Mouse (Mus musculus) stomach, postnatal 0 days (tissue): ENCODE measurements at regions not wholly inside any gene's neighbourhood (a gene's known extent, or its start where the extent isn't known, plus 50 kb on each side); places are given as distances from the start of the nearest gene placed in this dataset.

Experiments used
- CTCF ChIP-seq: IDR thresholded peaks from 2 replicates; pipeline ENCODE4 v1.5.1; 2016; ENCODE audit warnings: antibody characterized with exemption, low read depth, mild to moderate bottlenecking, moderate library complexity
- EP300 ChIP-seq: optimal IDR thresholded peaks from 2 replicates; pipeline ENCODE3; 2016; ENCODE audit warnings: antibody characterized with exemption

DNA sequence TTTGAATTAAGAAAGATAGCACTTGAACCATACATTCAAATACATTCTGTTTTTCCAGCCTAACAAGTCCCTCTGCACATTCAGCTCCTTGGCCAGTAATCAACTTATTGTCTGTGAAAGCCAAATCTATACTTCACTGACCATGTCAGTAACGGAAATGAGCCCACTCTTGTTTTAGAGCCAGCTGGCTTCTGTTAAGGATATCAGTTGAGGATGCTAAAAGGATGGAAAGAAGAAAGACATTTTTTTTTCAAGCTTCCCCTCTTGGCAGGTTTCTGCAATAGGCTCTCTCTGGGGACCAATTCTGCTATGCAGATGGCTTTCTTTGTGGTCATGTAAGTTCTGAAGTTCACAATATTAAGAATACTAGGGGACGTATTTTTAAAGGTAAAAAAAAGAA lies 498.6 kb downstream of the Gm21833 start:
- TF ChIP-seq CTCF, result no peak
- no peak for TF ChIP-seq EP300
